Mouse (Mus musculus): ENCODE data around the gene Ces3a. TPM values are rescaled to one million over a fixed set of nuclear protein-coding genes. Genes with fewer than 3 reads are reported as not detected.

The Ces3a gene
- not detected in 2 replicates for total RNA-seq (2012; rRNA removed)
- polyA plus RNA-seq (2012; ENCODE audit: insufficient read depth in 1 of 2, insufficient read length in 2 of 2, low read depth in 1 of 2, low replicate concordance in 2 of 2, missing spikeins in 1 of 2), result not detected

DNA sequence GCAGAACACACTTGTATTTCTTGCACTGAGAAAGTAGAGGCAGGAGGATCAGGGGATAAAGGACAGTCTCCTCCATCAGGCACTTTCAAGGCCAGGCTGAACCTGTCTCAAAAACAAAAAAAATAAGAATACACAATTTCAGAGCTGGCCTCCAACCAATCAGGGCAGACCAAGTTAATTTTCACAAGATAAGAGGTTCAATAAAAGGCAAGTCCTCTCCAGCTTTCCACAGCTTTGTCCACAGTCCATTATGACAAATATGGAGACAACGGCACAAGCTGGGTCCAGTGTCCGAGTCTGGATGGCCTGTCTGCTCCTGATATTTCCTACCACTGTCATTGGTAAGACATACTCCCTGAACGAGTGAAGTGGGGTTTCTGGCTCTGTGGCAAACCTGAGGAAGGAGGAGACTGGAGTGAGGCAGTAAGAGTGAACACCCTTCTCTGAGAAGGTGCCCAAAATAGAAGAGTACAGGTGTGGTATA is at the start of gene Ces3a:
Gene Ces3a (plus strand): TSS at position 231 of the 484 bp plus-strand sequence.
- Histone ChIP-seq H3K27ac (ENCODE audit: control insufficient read depth, low read depth, low read length) (no peak within 1 kb of the TSS), H3K9me3 (replicated peaks; ENCODE audit: insufficient read depth, low read length) (no peaks in the 10 kb centered on the region), H3K4me1 (ENCODE audit: control insufficient read depth in 1 of 2, insufficient read depth in 2 of 2, low read length in 2 of 2) (no peaks in the 10 kb centered on the region), H3K9ac (ENCODE audit: control insufficient read depth, low read depth, low read length, poor library complexity, severe bottlenecking) (no peak within 1 kb of the TSS), H3K79me2 (ENCODE audit: control insufficient read depth, insufficient read depth, low read length, poor library complexity) (no peaks in the 10 kb centered on the region), H3K4me3 (ENCODE audit: control insufficient read depth in 1 of 2, insufficient read depth in 1 of 2, low read depth in 2 of 2, low read length in 2 of 2) (no peak within 1 kb of the TSS), H3K36me3 (ENCODE audit: control insufficient read depth in 1 of 2, insufficient read depth in 2 of 2, low read length in 2 of 2) (no peaks in the 10 kb centered on the region), H3K27me3 (ENCODE audit: control insufficient read depth in 1 of 2, insufficient read depth in 2 of 2, low read length in 2 of 2) (no peaks in the 10 kb centered on the region; a peak in 2 of 4 replicates)
- DNase-seq (ENCODE audit: low read depth, low spot score), result no peak
- TF ChIP-seq CHD1 (IDR thresholded peaks at IDR 0.05; ENCODE audit: low read depth, low read length), result no peak
- TF ChIP-seq JUND (IDR thresholded peaks at IDR 0.05; ENCODE audit: low read depth, low read length), result no peak
- no peak for TF ChIP-seq GATA1 (IDR thresholded peaks at IDR 0.05; ENCODE audit: low read depth, low read length)
- no peak for TF ChIP-seq ZC3H11A (IDR thresholded peaks at IDR 0.05; ENCODE audit: low read depth, low read length)
- TF ChIP-seq TBP (IDR thresholded peaks at IDR 0.05; ENCODE audit: low read depth, low read length), result no peak
- TF ChIP-seq MYC (IDR thresholded peaks at IDR 0.05; ENCODE audit: low read depth, low read length), result no peak
- no peak for TF ChIP-seq UBTF (IDR thresholded peaks at IDR 0.05; ENCODE audit: borderline replicate concordance, insufficient read depth, low read depth, low read length)
- no peak for TF ChIP-seq CHD2 (IDR thresholded peaks at IDR 0.05; ENCODE audit: low read length)
- TF ChIP-seq MYB (IDR thresholded peaks at IDR 0.05; ENCODE audit: low read depth, low read length), result no peak
- no peak for TF ChIP-seq MAFK (IDR thresholded peaks at IDR 0.05; ENCODE audit: borderline replicate concordance, low read depth, low read length)
- no peak for TF ChIP-seq MAZ (IDR thresholded peaks at IDR 0.05; ENCODE audit: low read depth, low read length)
- no peak for TF ChIP-seq MEF2A (IDR thresholded peaks at IDR 0.05; ENCODE audit: extremely low read depth, insufficient replicate concordance, low read depth, low read length, poor library complexity, severe bottlenecking)
- no peak for TF ChIP-seq SMC3 (IDR thresholded peaks at IDR 0.05; ENCODE audit: low read depth, low read length)
- no peak for TF ChIP-seq SIN3A (IDR thresholded peaks at IDR 0.05; ENCODE audit: low read length)

DNA sequence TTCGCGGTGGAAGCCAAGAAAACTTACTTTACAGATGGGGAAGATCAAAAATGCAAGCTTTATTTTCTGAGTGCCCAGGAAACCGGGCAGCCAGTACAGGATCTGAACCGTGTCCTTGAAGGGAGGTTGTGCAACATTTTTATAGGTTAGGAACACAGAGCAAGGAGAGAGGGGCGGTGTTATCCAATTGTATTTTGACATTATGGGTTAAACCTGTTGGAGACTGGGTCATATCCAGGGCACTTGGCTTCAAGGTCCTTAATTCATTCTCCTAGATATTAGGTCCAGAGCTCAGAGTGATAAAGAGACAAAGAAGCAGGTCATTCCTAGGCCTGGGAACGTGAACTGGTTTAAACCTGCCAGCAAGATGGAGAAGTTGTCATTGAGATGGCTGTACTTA is 49.2 kb upstream of the Ces3a start:
- Histone ChIP-seq H3K9ac (ENCODE audit: control insufficient read depth, low read depth, low read length, poor library complexity, severe bottlenecking) (no peak overlapping the region), H3K27ac (ENCODE audit: control insufficient read depth, low read depth, low read length) (no peak overlapping the region), H3K4me1 (ENCODE audit: control insufficient read depth in 1 of 2, insufficient read depth in 2 of 2, low read length in 2 of 2) (no peaks in the 10 kb centered on the region), H3K9me3 (replicated peaks; ENCODE audit: insufficient read depth, low read length) (no peaks in the 10 kb centered on the region), H3K79me2 (ENCODE audit: control insufficient read depth, insufficient read depth, low read length, poor library complexity) (no peaks in the 10 kb centered on the region), H3K27me3 (ENCODE audit: control insufficient read depth in 1 of 2, insufficient read depth in 2 of 2, low read length in 2 of 2) (peaks cover 0 to 2% of the 10 kb centered on the region in 2 experiments; a peak in 2 of 4 replicates), H3K36me3 (ENCODE audit: control insufficient read depth in 1 of 2, insufficient read depth in 2 of 2, low read length in 2 of 2) (no peaks in the 10 kb centered on the region), H3K4me3 (ENCODE audit: control insufficient read depth in 1 of 2, insufficient read depth in 1 of 2, low read depth in 2 of 2, low read length in 2 of 2) (no peak overlapping the region)
- no peak for DNase-seq (ENCODE audit: low read depth, low spot score)
- TF ChIP-seq SIN3A (IDR thresholded peaks at IDR 0.05; ENCODE audit: low read length) (no peak), POLR2A (IDR thresholded peaks at IDR 0.05; ENCODE audit: control insufficient read depth in 1 of 2, insufficient read depth in 1 of 2, low read depth in 1 of 2, low read length in 2 of 2, poor library complexity in 1 of 2) (no peak), ZC3H11A (IDR thresholded peaks at IDR 0.05; ENCODE audit: low read depth, low read length) (no peak), MAFK (IDR thresholded peaks at IDR 0.05; ENCODE audit: borderline replicate concordance, low read depth, low read length) (no peak), USF2 (IDR thresholded peaks at IDR 0.05; ENCODE audit: borderline replicate concordance in 1 of 2, insufficient read depth in 1 of 2, low read depth in 1 of 2, low read length in 2 of 2) (no peak), E2F4 (IDR thresholded peaks at IDR 0.05; ENCODE audit: borderline replicate concordance, low read depth, low read length) (no peak), POLR2AphosphoS2 (IDR thresholded peaks at IDR 0.05; ENCODE audit: low read length) (no peak), MAZ (IDR thresholded peaks at IDR 0.05; ENCODE audit: low read depth, low read length) (no peak), CTCF (IDR thresholded peaks at IDR 0.05 in 2 of 3, conservative IDR thresholded peaks at IDR 0.05 in 1 of 3; ENCODE audit: control insufficient read depth in 1 of 3, insufficient read depth in 1 of 3, low read depth in 2 of 3, low read length in 3 of 3, poor library complexity in 1 of 3, severe bottlenecking in 1 of 3) (no peak), CHD1 (IDR thresholded peaks at IDR 0.05; ENCODE audit: low read depth, low read length) (no peak), CHD2 (IDR thresholded peaks at IDR 0.05; ENCODE audit: low read length) (no peak), SMC3 (IDR thresholded peaks at IDR 0.05; ENCODE audit: low read depth, low read length) (no peak), ZMIZ1 (IDR thresholded peaks at IDR 0.05; ENCODE audit: low read depth, low read length) (no peak), EP300 (IDR thresholded peaks at IDR 0.05; ENCODE audit: low read depth in 1 of 2, low read length in 2 of 2) (no peak), MXI1 (IDR thresholded peaks at IDR 0.05; ENCODE audit: low read depth, low read length) (no peak), UBTF (IDR thresholded peaks at IDR 0.05; ENCODE audit: borderline replicate concordance, insufficient read depth, low read depth, low read length) (no peak), HCFC1 (IDR thresholded peaks at IDR 0.05; ENCODE audit: low read depth, low read length) (no peak), GABPA (IDR thresholded peaks at IDR 0.05; ENCODE audit: low read depth, low read length) (no peak)
